Mouse (Mus musculus) fibroblast of lung, adult 2 months (primary cell): ENCODE data around the gene Maml3.

Source experiments
- DNase-seq: peaks from one replicate; pipeline ENCODE4 v3.0.0-alpha.2; 2011; ENCODE audit warnings: low read depth

Gene Maml3

DNA sequence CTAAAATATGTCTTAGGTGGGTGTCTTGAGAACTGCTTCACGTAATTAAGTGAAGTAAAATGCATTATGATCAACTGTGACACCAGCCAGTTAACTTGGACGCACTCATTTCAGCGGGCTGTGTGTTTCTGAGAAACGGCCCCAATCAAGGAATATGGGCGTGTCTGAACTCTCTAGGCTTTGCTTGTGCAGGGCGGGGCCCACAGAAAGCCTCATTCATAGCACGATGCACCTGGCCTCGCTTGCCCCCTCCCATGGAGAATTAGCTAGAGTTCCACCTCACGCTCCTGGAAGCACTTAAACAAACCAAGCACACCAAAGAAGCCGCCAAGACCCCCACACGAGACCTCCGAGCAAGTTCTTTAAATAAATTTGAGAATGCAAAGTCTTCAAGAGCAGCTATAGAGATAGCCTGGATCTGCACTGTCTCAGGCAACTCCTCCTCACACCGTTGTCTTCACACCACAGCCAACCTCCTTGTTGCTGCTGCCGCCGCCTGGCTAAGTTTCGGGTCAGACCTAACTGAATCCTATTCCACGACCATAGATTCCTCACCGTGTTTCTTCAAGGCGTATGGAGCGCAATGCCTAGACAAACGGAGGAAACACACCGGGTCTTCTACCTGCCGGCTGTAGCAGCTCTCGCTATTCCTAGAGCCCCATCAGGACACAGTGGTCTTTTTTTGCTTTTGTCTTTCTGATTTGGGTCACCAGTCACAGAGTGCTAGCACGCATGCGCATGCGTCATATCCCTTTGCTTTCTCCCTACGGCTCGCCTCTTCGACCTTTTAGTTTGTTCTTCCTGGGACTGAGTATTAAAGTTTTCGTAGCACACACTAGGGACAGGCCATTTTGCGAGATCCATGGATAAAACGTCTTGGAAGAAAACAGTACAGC, 151.9 kb downstream of the Maml3 start:
- DNase-seq = no peak

DNA sequence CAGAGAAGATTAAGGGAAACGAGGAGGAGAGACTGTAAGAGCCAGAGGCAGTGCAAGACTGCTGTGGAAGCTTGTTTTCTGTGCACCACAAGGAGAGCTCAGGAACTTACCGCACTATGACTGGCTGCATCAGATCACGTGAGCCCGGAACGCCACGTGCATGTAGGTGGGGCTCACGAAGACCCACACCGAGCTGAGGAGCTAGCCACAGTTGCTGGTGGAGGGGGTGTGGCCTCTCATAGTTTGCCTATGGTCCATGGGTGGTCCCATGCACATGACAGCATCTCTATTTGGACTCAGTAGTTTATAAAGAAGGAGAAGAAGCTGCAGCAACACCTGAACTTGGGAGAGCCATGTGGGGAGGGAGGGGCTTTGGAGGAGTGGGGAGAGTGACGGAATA, 152.6 kb downstream of the Maml3 start:
- DNase-seq = no peak

DNA sequence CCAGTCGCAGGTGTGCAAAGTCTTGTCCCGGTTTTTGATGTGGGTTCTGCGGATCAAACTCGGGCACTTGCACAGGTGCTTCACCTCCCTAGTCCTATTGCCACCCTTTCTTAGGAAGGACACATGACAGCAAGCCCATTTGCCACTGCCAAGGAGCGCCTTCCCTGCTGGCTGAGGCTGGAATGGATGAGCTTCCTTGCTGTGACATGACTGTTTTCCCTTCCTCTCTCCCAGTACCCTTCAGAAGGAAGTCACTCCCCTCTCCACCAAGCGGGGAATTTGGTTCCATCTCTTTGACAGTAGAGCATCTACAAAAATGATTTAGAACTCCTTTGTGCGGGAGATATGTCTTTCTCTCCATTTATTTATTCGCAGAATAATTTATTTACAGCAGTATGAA, 155.2 kb downstream of the Maml3 start:
- DNase-seq = no peak

DNA sequence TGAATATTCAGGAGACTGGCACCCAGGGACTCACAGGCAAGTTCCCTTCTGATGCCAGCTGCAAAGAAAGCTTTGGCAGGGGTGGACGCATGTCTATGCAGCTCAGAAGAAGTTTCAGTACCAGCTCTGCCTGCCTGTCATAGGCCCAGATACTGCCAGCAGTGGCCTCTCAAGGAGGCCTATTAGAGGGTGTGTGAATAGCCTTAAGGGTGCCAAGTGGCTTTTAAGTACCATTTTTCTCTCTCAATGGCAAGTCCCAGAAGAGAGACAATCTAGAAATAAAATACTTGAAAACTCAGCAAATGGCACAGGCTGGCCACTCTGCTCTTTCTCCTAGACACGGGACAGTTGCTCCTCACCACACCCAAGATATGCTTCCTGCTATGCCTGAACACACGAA, 157.7 kb downstream of the Maml3 start:
- DNase-seq = no peak

DNA sequence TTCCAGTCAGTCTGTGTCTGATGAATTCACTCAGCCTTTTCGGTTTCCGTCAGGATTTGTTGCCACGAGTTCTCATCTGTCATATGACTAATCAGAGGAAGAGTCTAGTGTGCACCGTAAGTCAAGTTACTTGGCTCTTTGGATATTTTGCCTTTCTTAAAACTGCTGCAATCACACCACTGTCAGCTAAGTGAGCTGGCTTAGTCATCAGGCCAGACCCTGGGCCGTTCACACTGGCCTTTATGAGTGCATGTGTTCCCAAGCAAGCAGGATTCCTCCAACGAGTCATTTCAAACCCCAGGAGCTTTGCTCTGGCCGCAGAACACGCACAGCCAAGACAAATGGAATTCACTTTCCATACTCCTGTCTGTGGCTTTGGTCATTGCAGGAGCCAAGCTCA, 161.2 kb downstream of the Maml3 start:
- DNase-seq = peak; percentile 99

DNA sequence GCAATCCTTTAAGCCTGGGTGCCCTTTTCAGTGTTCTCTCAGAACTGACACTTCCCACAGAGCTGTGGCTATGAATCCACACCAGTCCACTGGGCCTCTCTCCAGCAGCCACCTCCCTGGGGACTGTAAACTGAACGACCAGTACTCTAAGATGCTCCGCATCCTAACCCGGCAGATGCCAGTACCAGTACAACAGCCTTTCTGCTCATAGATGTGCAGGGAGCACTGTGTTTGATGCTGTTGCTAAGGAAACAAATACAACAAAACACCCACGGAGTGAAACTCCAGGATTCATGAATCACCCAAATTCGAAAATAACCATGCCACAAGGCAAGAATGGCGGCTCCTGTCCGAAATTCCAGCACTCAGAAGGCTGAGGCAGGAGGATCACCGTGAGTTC, 163.1 kb downstream of the Maml3 start:
- no peak for DNase-seq

DNA sequence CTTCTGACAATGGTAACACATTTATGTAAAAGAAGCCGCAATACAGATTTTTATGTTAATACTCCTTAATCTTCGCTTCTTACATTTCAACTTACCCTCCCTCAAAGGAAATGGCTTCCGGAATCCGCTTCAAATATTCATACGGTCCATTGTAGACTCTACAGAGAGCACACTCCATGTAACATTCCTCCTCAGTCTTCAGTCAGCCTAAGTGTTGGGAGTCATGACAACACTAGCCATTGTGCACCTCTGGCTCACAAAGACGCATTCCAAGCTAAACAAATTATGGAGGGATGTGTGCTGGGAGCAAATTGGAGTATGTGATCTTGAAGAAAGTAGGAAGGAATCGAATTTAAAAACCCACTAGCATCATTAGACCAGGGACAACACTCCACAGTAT, 165.0 kb downstream of the Maml3 start:
- DNase-seq = no peak

DNA sequence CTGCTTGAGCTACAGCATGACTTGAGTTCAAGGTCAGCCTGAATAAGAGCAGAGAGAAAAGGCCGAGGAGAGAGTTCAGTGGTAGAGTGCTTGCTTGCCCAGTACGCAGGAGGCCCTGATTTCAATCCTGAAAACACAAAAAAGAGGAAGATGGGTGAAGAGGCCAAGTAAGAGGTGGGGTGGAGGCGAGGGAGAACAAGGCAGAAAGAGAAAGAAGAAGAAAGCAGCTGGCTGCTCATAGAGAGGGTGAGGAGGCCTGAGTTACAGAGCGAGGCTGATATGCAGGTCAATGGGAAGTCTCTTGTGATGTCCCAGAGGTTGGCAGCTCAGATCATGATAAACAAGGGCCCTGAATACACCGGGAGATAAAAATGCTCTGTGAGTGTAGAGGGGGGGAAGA, 165.8 kb downstream of the Maml3 start:
- DNase-seq = no peak

DNA sequence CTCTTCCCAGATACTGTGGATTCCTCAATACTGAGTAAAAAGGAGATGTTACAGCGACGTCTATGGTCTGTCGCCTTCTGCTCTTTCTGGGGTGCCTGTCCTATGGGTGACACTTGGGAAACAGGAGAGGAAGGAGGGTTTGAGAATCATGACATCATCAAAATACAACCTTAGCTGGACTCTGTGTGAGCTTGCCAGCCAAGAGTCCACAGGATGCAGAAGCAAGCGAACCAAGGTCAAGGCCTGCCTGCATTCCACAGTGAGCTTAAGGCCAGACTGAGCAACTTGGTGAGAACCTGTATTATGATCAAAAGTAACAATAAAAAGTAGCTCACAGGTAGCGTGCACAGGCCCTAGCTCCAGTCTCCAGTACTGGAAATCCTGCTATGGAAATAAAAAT, 167.7 kb downstream of the Maml3 start:
- DNase-seq = no peak

DNA sequence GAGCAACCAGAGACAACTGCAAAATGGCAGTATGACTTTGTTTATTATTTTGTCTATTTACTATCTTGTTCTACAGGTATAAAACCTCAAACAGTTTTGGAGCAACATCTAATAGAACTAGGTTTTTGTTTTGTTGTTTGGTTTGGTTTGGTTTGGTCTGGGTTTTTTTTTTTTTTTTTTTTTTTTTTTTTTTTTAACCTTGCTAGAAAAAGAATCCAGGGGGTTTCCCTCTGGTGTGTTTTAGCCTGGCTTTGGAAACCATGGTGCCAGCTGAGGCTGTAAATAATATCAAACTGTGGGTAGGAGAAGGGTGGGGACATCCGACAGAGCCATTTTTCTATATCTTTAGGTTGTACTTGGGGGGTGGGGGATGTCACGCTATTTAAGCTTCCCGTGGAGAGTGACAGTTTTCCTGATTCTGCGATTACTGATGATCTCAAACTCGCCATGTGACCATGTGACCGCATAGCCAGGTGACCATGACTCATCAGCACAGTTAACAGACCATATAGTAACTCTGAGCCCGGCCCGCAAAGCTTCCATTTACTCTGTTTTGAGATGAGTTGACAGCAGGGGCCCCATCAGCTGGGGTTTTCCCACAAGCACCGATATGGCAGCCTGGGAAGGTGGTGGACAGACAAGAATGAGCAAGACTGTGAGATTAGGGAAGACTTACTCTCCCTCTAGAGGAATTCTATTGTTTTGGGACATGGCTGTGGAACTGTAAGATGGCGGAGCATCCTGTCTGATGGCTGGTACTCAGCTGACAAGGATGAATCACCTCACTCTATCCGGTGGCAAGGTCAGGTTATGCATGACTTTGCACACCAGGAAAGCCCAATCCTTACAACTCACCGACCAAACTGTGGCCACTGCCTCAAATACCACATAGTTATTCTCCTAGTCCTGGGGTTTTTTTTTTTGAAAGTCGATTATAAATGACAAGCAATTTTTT, 170.1 kb downstream of the Maml3 start:
- DNase-seq = no peak

DNA sequence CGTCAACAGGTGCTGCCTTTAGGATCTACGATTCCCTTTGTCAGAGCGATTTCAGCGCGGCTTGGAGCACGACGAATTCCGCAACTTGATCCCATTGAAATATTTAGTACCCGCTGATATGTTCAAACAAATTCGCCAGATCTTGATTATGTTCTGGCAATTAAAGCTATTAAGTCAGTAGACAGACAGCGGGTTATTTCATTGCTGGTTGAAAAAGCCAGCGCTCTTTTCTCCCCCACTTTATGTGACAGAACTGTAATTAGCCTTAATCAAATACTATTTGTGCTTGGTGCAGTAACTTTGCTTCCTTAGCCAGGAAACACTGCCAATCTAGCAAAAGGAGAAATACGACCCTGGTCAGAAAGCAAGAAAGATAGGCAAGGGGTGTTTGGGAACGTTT, 176.7 kb downstream of the Maml3 start:
- DNase-seq = no peak

DNA sequence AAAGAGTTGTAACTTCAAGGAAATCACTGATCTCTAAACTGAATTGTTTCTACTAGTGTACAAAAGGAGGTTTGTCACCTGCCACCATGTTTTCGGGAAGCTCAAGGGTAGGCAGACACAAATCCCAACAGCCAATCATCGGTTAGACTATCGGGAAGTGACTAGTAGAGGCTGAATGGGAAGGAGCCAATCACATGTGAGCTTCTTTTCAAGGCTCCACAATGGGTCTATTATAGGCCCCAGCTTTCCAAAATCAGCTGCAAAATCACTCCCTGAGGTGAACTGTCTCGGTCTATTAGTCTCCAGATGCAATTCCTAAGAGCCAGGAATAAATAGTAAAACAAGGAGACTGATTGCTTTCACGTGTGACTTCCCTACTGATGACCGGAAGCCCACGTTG, 177.3 kb downstream of the Maml3 start:
- no peak for DNase-seq

DNA sequence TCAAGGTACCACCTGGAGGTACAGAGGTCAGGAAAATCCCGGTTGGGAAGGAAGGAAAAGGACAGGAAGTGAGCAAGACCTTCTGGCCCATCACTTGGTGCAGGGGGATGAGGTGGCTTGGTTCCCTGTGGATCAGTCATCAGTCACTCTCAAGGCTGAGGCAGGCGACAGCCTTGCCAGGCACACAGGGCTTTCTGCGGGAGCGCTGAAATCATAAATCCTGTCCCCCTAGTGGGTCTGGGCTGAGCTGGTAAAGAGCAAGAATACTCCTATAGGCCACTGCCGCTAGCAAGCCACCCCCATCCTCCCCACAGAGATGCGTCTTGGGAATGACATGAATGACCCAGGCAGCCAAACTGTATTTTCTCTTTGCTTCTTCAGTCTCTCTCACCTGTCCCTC, 177.8 kb downstream of the Maml3 start:
- no peak for DNase-seq

DNA sequence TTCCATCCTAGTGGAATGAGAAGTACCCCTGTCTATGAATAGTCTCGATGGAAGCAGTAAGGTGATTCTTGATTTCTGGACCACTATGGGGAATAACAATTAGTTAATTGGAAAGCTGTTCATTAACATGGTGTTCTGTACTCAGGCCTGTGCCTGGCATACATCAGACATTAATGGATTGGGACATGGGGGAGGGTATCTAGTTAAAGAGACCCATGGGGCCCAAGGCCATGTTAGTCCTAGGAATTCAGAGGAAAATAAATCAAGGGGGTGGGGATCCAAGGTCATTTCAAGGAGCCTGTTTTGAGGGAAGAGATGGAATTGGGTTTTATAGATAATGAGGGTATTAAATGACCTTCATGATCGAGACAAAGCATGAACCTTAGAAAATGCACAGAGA, 179.1 kb downstream of the Maml3 start:
- DNase-seq = no peak

DNA sequence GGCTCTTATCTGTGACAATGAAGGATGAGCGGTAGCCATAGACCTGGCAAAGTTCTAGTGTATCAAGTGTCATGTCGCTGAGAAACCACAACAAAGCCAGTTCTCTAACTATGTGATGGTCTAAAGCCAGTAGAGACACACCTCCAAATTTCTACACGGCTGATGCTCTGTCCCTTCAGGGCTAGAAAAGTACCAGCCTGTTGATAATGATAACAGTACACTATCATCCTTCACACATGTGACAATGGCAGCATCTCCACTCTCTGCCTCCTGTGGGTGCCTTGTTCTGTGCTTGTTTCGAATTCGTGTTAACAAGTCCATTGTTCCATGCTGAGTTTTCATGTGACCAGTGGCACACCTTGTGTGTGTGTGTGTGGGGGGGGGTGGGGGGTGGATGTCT, 180.2 kb downstream of the Maml3 start:
- DNase-seq = no peak

DNA sequence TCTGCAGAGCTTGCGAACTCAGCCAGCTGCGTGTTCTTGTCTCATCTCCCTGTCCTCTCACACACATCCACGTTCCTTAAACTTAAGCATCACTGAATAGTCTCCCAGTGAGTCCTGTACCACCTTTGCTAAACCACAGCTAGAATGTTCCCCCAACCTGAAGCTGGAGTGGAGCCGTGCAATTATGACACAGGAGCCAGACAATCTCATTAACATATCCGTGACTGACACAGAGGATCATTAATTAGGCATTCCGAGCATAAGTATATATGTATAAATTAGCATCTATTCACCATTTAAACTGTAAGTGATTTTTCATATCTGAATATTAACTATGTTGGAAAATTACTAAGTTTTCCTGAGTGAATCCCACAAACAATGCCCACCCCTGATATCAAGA, 181.1 kb downstream of the Maml3 start:
- DNase-seq = no peak

DNA sequence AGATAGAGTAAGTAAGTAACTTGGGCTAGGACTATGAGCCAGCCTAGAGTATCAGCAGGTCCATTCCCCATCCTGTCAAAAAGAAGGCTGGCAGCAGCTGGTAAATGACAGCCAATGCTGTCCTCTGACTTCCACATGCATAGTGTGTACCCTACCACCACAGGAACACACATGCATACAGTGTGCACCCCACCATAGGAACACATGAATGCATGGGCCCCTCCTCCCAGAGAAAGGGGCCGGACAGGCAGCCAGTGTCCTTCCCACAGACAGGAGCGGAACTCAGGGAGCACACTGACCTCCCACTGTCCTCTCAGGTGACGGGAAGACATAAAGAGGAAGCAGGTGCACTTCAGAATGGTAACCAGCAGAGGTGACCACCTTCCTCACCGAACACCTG, 188.0 kb downstream of the Maml3 start:
- DNase-seq = no peak

DNA sequence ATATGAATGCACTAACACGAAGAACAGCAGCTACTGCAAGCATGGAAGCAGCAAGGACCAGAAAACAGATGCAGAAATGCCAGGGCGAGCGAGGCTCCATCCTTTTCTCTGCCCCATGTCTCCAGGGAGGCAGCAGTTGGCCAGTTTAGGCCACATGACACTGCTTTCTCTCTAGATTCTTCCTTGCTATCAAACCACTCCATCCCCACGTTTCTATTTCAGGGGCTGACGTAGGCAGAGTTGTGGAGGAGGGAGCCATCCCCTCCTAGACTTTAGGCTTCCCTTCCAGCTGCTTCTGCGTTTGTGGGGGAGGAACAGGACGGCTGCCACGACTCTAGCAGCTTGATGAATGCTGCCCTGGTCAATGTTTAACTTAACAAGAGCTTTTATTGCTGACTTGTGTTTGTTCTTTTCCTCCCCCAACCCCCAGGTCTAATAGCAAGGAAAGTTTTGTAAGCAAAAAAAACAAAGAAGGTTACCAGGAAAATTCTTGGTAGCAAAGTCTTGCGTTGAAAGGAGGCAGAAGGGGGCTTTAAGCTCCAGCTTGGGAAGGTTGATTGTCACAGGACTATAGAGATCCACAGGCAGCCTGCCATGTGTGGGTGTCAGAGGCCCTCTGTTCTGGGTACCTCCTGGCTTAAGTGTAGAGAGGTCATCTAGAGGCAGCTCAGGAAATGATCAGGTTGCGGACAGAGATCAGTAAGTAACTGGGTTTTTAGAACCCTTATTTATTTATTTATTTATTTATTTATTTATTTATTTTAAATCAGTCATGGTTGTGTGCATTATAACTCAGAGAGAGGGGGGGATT, 188.6 kb downstream of the Maml3 start:
- peak; percentile 34 for DNase-seq

DNA sequence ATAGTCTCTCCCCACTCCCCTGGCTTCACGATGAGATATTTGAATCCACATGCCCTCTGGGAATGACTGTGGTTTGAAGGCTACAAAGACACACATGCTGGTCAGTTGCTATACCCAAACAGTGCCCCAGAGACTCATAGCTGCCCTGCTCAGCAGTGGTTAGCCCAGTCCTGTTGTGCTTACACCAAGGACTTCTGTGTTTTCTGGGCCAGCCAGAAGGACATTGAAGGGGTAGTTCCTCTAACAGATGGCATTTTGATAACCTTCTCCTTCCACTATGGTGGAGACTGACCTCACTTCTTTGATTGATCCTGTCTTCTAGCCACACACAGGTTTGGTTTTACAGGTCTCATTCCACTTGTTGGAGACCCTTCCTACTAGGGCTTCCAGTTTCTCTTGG, 189.5 kb downstream of the Maml3 start:
- no peak for DNase-seq

DNA sequence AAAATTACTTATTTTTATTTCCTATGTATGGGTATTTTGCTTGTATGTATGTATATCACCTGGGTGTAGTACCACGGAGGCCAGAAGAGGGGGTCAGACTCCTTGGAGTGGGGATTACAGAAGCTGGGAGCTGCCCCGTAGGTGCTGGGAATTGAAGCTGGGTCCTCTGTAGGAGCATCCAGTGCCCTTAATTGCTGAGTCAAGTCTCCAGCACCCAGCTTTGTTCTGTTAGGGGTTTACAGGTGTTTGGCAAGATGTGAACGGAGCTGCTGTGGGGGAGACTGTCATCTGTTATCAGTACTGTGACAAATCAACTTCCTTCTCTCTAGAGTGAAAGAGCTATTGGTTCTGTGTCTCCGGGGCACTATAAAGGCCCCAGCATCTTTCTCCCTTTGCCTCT, 190.0 kb downstream of the Maml3 start:
- no peak for DNase-seq

DNA sequence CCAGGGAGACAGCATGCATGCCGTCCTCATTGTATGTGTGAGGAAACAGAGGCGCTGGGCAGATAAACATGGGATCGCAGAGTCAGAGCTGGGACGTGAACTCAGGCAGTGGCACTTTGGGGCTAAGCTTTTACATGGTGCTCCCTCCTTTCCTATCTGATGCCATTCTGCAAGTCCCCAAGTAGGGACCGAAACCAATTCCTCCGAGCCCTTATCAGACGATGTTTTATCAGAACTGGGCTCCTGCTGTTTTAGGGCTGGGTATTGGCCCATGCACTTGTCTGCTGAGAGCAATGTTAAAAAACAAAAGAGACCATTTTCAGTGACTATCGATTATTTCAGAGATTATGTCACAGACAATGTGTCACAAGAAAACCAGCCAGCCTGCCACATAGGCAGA, 191.4 kb downstream of the Maml3 start:
- DNase-seq = no peak

DNA sequence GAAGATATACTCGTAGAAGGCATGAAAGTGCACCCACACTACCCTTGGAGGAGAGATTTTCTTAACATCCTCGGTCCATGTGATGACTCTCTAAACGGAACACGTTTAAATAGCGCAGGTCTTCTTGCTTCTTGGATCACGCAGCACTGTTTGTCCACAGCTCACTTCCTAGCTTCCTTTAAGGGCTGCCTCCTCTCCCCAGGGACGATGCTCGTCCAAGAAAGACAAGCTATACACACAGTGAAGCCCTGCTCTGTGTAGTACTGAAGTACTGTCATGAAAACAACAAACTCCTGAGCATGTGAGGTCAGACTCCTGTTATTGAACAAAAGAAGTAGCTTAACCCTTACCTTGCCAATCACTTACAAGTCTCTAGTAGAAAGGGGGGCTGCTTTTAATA, 192.7 kb downstream of the Maml3 start:
- DNase-seq = no peak
